Mouse (Mus musculus) layer of hippocampus, adult 9-11 months (tissue): ENCODE measurements around the gene Zfp579.

Experiments used
- DNase-seq: peaks from one replicate; pipeline ENCODE4 v3.0.0; 2022

Gene Zfp579

GRCm38 (mm10) chr7:4953815-4954445 is 42.0 kb downstream of the Zfp579 start:
- DNase-seq: no peak

GRCm38 (mm10) chr7:4950561-4951342 is 45.2 kb downstream of the Zfp579 start:
- no peak for DNase-seq

DNA sequence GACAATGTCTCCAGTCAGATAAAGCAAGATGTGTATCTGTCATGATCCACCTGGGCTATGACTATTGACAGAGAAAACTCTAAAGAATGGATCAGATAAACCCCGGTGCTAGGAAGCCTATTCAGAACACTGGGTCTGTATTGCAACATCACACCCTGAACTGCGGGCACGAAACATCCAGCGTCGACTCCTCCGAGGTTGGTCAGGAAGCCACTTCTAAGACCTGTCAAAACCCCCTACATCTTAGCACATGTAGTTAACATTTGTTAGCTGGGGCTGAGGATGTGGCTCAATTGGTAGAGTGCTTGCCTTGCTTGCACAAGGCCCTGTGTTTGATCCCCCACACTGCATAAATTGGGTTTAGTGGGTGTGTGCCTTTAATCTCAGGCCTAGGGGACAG is 47.6 kb downstream of the Zfp579 start:
- no peak for DNase-seq

GRCm38 (mm10) chr7:4947855-4948254 is 48.1 kb downstream of the Zfp579 start:
- DNase-seq: peak; percentile 61

DNA sequence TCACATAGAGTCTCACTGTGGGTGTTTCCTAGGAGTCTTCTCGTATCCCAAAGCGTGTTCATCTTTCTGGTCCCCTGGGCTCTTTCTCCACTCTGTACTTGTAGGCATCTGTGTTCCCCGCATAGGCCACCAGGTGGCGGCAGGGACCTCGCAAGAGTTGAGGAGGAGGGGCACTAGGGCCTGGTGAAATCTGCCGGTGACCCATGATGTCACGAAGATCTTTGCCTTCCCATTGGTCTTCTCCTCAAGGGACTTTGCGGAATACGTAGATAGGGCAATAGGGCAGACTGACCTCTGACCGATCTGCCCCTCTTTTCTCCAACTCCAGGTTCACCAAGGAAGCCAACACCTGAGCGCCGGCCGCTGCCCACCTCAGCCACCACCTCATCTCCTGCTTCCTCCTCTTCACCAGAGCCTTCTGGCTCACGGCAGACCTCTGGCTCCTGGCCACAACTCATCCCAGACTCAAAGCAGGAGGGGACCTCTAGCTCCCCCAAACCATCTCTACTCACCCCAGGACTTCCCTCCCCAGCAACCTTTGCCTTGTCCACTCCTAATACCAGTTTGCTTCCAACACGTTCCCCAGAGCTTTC is 52.6 kb downstream of the Zfp579 start:
- peak; percentile 95 for DNase-seq

GRCm38 (mm10) chr7:4942673-4943072 is 53.3 kb downstream of the Zfp579 start:
- no peak for DNase-seq

DNA sequence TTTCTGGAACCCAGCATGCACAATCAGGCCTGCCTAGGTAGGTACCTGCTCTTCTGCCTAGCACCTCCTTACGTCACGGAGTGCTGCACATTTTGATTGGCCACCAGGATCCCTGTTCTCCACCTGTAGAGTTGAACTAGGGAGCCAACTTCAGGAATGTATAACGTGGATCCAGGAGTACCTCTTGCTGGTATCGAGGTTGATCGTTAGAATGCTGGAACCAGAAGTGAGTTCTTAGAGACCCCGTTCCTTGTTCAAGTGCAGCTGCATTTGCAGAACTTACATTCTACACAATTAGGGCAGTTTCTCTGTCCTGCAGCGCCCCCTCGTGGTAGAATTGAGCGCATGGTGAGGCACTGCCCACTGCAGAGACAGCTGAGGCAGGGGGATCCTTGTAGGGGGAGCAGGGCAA is 55.9 kb downstream of the Zfp579 start:
- DNase-seq: no peak

- peak; percentile 40 for DNase-seq
Observed at GRCm38 (mm10) chr7:4938456-4938855, 57.5 kb downstream of the Zfp579 start.

DNA sequence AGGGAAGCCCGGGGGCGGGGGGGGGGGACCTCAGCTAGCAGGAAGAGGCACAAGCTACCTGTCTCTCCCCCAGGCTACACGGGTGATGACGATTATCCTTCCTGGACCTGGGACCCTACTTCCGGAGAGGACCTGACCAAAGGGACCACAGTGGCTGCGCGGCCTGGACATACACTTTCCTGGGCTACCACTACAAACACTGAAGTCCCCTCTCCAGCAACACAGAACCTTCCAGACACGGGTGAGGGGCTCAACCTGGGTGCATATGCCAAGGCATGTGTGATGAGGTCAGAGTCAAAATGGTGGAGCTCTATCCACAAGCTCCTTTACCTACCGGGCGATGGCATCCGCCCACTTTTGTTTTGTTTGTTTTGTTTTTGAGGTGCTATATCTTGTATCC is 58.6 kb downstream of the Zfp579 start:
- DNase-seq: no peak

GRCm38 (mm10) chr7:4936832-4937231 is 59.1 kb downstream of the Zfp579 start:
- DNase-seq: no peak

DNA sequence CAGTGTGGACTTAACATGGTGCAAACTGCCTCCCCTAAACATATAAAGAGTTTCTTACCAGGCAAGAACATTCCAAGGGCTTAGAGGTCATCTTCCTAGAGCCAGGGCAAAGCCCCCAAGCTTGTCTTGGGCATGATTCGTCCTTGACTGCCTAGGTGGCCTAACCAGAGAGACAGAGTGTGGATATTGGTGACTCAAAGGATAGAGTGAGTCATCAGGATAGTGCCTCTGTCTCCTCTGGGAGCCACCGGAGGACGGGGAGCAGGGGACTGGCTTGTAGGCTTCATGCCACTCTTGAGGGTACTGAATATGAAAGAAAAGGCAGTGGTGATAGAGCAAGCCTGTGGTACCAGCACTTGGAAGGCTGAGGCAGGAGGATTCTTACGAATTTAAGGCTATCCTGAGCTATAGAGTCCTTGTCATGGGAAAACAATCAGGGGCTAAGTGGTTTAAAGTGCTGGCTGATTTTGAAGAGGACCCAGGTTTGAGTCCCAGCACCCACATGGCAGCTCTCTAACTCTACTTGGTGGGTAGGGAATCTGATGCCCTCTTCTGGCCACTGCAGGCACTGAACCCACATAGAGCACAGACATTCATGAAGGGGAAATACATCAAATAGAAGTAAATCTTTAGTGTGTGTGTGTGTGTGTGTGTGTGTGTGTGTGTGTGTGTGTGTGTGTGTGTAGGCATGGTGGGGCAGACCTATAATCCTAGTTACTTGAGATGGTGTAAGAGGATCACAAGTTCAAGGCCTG is 61.6 kb downstream of the Zfp579 start:
- DNase-seq: no peak
